Mouse (Mus musculus) testis, postnatal 14 days (tissue): Measurements from ENCODE around the gene Gm17545.

Source experiments
- DNase-seq: peaks from one replicate; pipeline ENCODE4 v3.0.0; 2021; ENCODE audit warnings: low spot score

The Gm17545 gene

DNA sequence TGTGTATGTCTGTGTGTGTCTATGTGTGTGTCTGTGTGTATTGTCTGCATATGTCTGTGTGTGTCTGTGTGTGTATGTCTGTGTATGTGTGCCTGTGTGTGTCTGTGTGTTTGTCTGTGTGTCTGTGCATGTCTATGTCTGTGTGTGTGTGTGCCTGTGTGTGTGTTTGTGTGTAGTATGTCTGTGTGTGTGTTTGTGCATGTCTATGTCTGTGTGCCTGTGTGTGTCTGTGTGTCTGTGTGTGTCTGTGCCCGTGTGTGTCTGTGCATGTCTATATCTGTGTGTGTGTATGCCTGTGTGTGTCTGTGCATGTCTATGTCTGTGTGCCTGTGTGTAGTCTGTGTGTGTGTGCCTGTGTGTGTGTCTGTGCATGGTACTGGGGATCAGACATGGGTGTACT is 9.0 kb upstream of the Gm17545 start:
- no peak for DNase-seq

DNA sequence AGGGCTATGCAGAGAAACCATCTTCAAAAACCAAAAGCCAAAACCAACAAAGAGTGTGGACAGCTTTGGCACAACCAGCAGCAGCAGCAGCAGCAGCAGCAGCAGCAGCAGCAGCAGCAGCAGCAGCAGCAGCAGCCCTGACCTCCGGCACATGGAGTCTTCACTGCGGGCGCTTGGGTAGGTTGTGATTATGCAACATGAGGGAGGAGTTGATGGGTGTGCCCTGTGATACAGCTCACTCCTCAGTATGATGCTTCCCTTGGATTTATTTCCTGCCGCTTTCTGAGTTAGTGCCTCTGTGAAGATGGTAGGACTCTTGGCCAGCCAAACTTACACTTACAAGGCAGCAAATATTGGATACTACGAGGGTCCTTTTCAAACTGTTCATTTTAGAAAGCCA is 6.9 kb upstream of the Gm17545 start:
- no peak for DNase-seq

DNA sequence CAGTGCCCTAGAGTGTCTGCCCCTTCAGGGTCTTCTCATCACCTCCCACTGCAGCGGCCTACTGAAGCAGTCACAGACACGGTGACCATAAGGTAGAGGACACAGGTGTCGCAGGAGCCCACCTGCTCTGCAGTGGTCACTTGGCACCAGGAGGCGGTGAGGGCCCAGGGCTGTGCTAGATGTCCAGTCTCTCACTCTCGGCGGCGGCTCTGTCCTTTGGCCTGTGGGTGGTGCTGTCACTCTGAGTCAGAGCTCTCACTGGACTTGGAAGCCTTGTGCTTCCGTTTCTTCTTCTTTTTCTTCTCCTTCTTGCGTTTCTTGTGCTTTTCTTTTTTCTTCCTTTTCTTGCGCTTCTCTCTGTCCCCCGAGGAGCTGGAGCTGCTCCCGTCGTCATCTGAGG is 5.7 kb upstream of the Gm17545 start:
- DNase-seq: no peak

DNA sequence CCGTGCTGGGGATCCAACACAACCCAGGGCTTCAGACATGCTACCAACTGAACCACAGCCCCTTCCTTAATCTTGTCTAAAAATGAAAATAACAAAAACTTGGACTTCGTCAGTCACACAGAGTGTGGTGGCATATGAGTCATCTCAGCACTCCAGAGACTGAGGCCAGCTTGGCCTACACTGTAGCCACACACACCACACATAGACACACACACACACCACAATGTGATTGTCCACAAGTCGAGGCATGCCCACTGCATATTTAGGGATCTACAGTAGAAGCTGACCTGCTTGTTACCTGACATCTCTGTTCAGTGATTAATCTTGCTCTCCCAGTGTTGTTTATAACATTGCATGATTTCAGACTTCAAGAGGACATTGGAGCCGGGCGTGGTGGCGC is 4.9 kb upstream of the Gm17545 start:
- no peak for DNase-seq

DNA sequence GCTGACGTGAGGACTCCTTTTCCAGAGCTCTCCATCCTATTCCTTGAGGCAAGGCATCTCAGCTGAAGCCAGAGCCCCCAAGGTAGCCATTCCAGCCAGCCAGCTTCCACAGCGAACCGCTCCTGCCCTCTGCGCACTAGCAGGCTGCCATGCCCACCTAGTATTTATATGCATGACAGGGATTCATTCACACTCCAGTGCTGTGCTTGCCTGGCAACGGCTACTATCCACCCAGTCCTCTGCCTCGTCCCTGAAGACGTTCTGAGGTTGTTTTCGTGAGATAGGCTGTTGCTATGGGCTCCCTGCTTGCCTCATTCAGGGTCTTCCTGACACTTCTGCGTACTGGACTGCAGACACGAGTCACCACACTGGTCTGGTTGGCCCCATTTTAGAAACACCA is 1.4 kb upstream of the Gm17545 start:
- no peak for DNase-seq

DNA sequence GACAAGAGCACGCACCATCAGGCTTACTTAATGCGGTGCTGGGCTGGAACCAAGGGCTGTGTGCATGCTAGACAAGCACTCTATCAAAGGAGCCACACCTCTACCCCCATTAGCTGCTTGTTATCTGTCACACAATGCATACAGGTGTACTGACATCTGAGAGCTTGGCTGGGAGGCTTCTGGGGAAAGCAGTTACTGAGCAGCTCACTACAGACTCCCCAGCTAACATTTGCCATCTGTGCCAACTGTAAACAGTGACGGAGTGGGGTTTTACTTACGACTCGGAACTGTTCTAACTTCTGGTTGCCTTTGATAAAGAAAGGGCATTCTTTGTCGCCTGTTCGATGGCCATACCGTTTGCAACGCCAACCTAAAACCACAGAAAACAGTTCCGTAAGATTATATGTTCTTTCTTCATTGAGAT is 577 bp upstream of the Gm17545 start:
- DNase-seq: no peak

DNA sequence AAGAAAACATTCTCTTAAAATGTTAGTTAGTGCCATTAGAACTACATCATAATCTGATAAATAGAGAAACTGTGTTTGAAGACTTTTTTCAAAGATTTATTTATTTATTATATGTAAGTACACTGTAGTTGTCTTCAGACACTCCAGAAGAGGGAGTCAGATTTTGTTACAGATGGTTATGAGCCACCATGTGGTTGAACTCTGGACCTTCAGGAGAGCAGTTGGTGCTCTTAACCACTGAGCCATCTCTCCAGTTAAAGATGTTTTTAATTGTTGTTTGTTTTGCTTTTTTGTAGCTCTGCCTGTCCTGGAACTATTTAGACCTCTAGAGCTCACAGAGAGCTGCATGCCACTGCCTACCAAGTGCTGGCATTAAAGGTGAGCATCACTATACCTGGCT is 951 bp downstream of the Gm17545 start:
- DNase-seq: no peak

DNA sequence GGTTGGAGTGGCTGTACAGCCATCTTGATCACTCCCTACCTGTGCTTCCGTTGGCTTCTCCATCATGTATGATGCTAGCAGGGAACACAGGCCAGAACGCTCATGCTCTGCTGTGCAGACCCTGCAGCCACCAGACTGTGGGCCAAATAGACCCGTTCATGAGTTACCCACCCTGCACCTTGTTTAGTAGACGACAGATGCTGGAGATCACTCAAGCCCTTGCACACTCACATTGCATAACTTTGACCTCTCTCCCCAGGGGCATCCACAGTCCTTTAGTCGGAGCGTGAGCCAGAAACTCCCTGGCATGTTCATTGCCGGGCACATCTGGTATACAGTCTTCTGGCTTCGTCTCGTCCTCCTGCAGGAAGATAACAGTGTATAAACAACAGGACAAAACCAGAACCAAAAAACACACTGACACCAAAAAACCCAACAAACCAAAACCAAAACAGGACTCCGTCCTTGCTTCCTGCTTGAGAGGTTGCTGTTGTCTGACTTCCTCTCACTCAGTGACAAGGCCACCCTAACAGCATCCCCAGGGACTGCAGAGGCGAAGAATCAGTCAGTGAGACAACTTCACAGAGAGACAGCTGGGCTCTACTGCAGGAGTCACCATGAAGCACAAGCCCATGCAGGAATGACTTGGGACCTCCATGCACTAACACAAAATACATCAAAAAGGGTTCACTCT is 3.2 kb downstream of the Gm17545 start:
- no peak for DNase-seq

DNA sequence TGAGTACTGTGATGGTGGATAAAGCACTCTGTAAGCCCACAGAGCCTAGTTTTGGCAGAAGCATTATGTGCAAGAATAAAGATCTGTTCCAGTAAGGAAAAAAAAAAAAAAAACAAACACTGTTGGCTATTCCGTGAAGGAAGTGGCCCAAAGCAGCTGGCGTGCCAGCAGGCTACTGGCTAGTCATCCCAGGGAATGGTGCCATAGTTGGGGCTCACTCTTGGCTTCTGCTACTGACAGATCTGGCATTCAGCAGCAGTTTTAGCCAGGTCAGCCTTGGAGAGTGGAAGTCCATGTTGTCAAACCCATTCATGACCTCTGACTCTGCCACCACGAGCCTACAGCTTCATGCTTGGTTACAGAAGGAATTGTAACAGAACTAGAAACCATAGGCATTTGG is 7.9 kb downstream of the Gm17545 start:
- no peak for DNase-seq

DNA sequence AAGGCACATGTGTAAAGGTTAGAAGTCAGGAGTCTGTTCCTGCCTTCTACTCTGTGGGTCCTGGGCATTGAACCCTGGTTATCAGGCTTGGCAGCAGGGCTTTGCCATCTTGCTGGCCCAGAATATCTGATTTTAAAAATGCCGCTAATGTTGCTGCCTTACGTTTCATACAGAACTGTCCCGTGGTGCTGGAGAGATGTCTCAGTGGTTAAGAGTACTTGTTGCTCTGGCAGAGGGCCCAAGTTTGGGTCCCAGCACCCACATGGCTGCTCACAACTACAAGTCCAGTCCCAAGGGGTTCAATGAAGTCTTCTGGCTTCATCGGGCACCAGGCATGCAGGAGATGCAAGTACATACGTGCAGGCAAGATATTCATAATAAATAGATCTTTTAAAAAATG is 12.1 kb downstream of the Gm17545 start:
- no peak for DNase-seq

DNA sequence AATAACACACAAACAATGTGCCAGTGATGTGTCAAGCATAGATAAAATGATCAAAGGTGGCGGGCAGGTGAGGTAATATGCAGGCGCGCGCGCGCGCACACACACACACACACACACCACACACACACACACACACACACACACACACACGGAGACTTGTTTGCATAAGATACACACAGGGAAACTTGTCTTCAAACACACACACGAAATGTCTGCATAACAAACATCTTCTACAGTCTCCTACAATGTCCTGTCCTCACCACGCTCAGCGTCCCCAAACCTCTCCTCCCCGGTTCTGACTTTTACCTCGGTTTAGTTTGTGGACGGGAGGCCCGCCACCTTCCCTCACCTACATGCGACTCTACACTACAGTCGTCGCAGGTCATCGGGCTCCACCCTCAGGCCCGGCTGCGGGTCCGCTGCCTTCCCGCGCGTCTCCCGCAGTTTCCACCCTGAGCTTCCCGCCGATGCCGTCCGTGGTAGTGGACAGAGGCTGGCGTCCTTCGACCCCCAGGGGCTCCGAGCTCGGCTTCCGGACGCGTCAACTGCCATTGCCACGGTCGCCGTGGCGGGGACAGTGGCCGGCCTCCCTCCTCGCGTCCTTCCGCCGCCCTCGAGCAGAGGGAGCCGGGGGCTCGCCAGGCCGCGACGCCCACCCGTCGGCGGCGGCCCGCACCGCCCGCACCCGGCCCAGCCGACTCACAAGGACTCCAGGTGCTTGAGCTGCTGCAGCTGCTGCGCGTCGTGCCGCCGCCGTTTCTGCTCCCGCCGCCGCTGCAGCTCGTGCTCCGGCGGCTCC is 13.5 kb downstream of the Gm17545 start:
- DNase-seq: peak; percentile 65

DNA sequence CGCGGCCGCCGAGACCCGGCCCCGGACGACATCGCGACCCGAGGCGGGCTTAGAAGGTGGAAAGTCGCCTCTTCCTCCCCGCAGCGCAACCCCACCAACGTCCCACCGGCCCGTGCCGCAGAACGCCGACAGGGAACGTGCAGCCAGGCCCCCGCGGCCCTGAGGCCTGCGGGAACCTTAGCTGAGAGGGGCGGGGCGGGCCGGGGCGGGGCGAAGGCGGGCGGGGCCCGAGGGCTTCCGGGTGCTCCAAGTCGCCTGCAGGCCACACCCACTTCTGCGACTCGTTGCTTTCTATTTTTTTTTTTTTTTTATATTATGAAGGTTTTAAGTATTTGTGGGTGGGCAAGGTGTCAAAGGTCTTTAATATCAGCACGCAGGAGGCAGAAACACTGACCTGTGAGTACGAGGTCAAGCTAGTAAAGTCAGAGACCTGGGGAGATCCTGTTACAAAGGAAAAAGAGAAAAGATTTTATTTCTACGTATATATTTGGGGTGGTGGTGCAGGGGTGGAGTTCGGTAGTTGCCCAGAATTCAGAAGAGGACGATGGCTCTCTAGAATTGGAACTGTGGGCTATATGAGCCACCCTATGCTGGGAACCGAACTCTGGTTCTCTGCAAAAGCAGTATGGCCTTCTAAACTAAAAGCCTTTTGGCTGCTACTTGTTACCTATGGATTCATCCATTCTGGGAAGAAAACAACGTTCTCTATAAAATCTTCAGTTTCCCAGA is 14.2 kb downstream of the Gm17545 start:
- peak; percentile 78 for DNase-seq

DNA sequence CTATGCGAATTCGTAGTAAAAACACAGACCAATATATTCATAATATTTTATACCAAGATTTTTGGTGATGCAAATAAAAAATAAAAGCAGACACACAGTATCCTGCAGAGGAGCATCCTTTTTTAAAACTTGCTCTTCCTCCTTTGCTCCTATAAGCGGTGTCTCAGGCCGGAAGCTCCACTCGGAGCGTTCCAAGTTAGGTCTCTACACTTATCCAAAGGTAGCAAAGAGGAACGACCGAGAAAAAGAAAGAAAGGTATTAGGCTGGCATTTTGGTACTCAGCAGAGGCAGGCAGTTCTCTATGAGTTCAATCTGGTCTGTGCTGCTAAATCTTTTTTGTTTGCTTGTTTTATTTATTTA is 14.8 kb downstream of the Gm17545 start:
- DNase-seq: no peak

DNA sequence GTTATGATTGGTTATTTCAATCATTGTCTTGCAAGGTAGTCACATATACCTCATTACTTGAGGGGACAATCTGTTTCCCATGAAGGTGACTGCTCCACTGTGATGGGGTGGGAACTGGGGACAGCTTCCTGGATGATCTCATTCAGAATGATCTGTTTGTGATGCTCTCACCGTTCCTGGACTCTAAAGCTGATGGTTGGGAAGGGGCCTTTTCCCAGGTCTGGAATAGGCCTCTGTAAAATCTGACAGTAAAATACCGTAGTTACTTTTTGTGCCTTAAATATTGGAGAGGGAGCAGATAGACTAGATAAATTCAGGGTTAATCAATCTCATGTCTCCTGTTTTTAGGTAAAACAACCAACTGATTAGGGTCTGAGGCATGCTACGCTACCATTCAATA is 15.6 kb downstream of the Gm17545 start, which contains the start of gene Rp9:
Rp9 (minus strand) TSS at position 101 of the 400 bp plus-strand sequence.
- DNase-seq: no peak

DNA sequence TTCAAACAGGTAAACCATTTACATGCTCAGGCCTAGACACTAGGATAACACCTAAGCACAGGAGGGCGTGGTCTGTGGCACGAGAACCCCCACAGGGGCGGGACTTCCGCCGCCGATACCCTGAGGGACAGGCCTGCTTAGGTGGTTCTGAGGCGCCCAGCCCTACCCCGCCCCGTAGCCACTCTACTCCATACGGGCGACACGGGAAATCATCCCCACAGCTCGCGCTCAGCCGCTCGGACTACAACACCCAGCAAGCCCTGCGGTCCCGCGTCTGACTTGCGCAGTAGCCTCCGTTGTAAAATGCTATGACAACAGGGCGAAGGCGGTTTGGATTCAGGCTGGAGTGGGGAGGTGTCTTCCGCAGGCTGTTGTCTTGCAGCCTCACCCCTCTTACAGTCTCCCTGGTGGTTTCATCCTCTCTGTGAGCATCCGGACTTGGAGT is 21.4 kb downstream of the Gm17545 start, which contains the start of gene Bbs9:
Bbs9 (plus strand) TSS at position 292 of the 445 bp plus-strand sequence.
- peak; percentile 96 for DNase-seq

DNA sequence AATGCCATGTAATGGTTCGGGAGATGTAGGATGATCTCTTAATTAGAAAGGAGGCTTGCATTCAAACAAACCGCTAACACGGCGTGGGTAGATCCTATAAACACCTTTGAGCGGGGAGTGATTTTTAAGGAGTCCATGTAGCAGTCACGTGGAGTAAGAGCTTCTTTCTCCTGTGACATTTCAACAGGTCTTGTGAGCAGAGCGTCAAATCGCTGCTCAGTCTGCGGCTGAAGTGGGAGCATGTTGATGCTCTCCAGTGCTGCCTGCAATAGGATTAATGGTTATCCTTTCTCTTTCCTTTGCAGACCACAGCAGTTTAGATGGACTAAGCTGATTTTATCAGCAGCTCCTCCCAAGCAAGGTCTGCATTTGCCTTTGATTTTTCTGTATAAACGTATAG is 22.2 kb downstream of the Gm17545 start:
- DNase-seq: no peak

DNA sequence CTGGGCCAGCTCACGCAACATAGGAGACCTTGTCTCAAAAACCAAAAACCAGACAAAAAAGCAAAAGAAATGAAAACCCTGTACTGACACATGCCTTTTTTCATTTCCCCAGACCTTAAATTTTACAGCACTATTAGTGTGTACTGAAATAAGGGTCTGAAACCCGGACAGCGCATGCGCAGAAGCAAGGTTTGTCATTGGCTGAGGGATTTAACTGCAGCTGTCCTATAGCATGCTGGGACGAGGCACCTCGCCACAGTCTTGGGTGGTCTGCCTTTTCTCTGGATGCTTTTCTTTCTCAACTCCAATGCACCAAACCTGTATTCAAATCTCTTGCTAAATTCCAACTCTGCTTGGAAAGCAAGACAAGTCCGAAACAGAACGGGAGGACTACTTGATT is 24.9 kb downstream of the Gm17545 start:
- DNase-seq: no peak

DNA sequence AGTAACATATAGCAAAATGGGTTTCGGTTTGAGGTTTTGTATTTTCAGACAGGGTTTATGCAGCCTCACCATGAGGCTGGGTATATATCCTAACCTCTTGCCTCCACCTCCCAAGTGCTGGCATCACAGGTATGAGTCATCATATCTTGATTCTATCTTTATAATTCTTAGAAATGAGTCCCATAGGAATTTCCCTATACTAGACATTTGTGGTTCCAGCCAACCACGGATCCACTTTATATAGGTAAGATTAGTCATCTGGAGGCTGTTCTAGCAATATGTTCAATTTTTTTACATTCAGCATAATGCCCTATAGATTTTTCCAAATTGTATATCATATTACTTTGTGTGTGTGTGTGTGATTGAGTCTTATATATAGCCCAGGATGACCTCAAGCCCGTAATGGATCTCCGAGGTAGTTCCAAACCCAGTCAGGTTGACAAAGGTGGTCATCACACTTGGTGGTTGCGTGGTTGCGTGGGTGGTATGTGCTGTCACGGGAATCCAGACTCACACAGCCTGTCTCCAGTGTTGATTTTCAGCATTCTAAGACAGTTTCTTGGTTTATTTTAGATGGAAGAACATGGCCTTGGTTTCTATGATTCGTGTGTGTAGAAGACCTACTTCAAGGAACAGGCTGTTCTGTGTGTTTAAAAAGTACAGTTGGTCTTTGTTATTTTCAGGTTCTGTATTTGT is 29.9 kb downstream of the Gm17545 start:
- no peak for DNase-seq

DNA sequence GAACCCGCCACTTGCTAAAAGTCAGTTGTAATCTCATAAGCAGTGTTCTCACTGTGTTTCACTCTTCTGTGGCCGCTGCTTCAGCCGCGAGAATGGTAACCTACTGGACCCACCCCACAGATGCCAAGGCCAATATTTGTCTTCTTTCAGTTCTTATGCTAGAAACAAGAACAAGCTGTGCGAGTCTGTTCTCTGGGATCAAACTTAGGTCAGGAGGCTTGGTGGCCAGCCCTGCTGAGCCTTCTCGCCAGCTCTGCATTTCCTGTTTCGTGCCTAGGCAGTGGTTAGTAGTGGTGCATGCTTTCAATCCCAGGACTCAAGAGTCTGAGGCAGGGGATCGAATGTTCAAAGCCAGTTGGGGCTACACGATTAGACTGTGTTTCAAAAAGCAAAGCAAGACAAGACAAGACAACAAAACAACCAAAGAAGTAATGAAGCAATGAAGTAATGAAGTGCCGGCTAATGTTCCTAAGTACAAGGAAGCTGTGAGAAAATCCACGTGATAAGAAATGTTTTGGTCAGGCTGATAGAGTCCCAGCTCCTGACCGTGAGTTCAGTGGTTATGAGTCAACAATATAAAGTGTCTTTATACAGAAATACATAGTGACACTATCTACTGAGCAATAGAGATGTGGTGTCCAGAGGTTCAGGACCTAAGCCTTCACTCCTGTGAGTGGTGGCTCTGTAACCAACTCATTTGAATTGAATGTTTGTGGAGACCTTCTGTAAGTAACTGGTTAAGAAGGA is 30.6 kb downstream of the Gm17545 start:
- DNase-seq: peak; percentile 57

DNA sequence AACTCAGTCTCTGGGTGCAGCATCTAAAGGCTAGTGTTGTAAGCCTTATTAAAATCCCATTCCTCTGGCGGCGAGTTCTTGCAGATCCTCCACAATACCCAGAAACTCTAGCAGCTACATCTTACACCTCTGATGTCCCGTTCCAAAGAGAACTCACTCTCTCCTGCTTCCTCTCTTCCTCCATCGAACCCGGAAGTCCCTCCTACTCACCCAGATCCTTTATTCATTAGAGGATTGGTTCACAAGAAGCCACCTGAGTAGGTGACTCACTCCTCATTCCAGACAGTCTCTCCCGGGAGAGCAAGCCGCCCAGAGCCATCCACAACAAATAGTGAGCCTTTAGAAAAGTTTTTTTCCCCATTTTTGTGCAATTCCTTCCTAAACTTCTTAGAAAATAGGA is 32.1 kb downstream of the Gm17545 start:
- no peak for DNase-seq

DNA sequence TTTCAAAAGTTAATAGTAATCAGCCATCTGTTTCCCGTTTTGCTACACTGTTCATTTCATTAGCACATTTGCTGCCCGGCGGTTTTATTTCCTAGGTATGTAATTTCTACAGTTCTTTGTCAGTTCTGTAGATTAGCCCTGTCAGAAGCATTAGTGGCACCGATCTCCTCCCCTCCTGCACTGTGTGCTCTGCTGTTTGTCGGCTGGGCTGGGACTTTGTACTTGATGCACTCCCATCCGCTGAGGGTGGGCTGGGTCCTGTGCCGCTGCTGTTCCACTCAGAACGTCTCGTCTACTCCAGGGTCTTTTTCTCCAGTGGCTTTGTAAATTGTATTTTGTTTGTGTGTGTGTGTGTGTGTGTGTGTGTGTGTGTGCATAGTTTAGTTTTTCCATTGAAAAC is 34.9 kb downstream of the Gm17545 start:
- DNase-seq: no peak
